Mouse (Mus musculus): ENCODE data around the gene Sbno1. TPM values are rescaled to one million over a fixed set of nuclear protein-coding genes. Genes with fewer than 3 reads are reported as not detected.
"Not testable (repeated sequence)": the region's sequence is repeated elsewhere in the genome, so short reads cannot be mapped to it uniquely, and the experiment has no call there.

The Sbno1 gene
- polyA plus RNA-seq, 1 experiment = 11.3 TPM

GRCm38 (mm10) chr5:124349196-124349595 lies 76.6 kb downstream of the Sbno1 start:
- Histone ChIP-seq H3K27me3 (ENCODE audit: control insufficient read depth, insufficient read depth, insufficient read length) (no peaks in the 10 kb centered on the region), H3K4me2 (ENCODE audit: low read depth) (no peak overlapping the region), H3K4me3 (no peak overlapping the region), H3K36me3 (ENCODE audit: control insufficient read depth, insufficient read depth) (peaks cover 24% of the 10 kb centered on the region), H3K79me2 (ENCODE audit: control insufficient read depth, insufficient read depth) (peaks cover 36% of the 10 kb centered on the region), H3ac (ENCODE audit: control insufficient read depth, insufficient read length) (no peak overlapping the region)
- TF ChIP-seq USF1 (IDR thresholded peaks at IDR 0.05; ENCODE audit: low read depth) = no peak
- no peak for TF ChIP-seq SRF (IDR thresholded peaks at IDR 0.05; ENCODE audit: control insufficient read depth, insufficient read length, low read depth)
- TF ChIP-seq E2F4 (IDR thresholded peaks at IDR 0.05; ENCODE audit: insufficient read depth) = no peak
- no peak for TF ChIP-seq POLR2AphosphoS2 (IDR thresholded peaks at IDR 0.05; ENCODE audit: insufficient read length, low read depth)
- TF ChIP-seq POLR2A (IDR thresholded peaks at IDR 0.05; ENCODE audit: insufficient read length, low read depth) = no peak
- no peak for TF ChIP-seq MYOG (IDR thresholded peaks at IDR 0.05; ENCODE audit: control insufficient read depth in 1 of 3, insufficient read depth in 1 of 3, insufficient read length in 2 of 3, low read depth in 2 of 3)
- TF ChIP-seq REST (IDR thresholded peaks at IDR 0.05; ENCODE audit: insufficient read depth, insufficient read length) = no peak
- no peak for TF ChIP-seq MAX (IDR thresholded peaks at IDR 0.05; ENCODE audit: low read depth)
- no peak for TF ChIP-seq MYOD1 (IDR thresholded peaks at IDR 0.05; ENCODE audit: control insufficient read depth in 1 of 3, insufficient read length in 2 of 3, low read depth in 2 of 3)
- TF ChIP-seq TCF3 (IDR thresholded peaks at IDR 0.05; ENCODE audit: insufficient read length, low read depth) = no peak
- TF ChIP-seq CEBPB (IDR thresholded peaks at IDR 0.05; ENCODE audit: insufficient read depth, poor library complexity, severe bottlenecking) = no peak
- TF ChIP-seq TCF12 (IDR thresholded peaks at IDR 0.05; ENCODE audit: insufficient read depth, poor library complexity, severe bottlenecking) = no peak

GRCm38 (mm10) chr5:124342897-124343296 lies 82.9 kb downstream of the Sbno1 start:
- H3K36me3 ChIP-seq (ENCODE audit: control insufficient read depth, insufficient read depth) = peaks cover 14% of the 10 kb centered on the region
- H3K4me3 ChIP-seq = no peak overlapping the region
- no peak overlapping the region for H3ac ChIP-seq (ENCODE audit: control insufficient read depth, insufficient read length)
- no peaks in the 10 kb centered on the region for H3K27me3 ChIP-seq (ENCODE audit: control insufficient read depth, insufficient read depth, insufficient read length)
- TF ChIP-seq POLR2AphosphoS2 (IDR thresholded peaks at IDR 0.05; ENCODE audit: insufficient read length, low read depth) = no peak
- TF ChIP-seq MYOD1 (IDR thresholded peaks at IDR 0.05; ENCODE audit: control insufficient read depth in 1 of 3, insufficient read length in 2 of 3, low read depth in 2 of 3) = no peak
- TF ChIP-seq MYOG (IDR thresholded peaks at IDR 0.05; ENCODE audit: control insufficient read depth in 1 of 3, insufficient read depth in 1 of 3, insufficient read length in 2 of 3, low read depth in 2 of 3) = no peak
- TF ChIP-seq POLR2A (IDR thresholded peaks at IDR 0.05; ENCODE audit: insufficient read length, low read depth) = no peak
- TF ChIP-seq E2F4 (IDR thresholded peaks at IDR 0.05; ENCODE audit: insufficient read depth) = no peak
- no peak for TF ChIP-seq TCF3 (IDR thresholded peaks at IDR 0.05; ENCODE audit: insufficient read length, low read depth)
- TF ChIP-seq REST (IDR thresholded peaks at IDR 0.05; ENCODE audit: insufficient read depth, insufficient read length) = no peak
- no peak for TF ChIP-seq CEBPB (IDR thresholded peaks at IDR 0.05; ENCODE audit: insufficient read depth, poor library complexity, severe bottlenecking)
- no peaks in the 10 kb centered on the region for H3K79me2 ChIP-seq (ENCODE audit: control insufficient read depth, insufficient read depth)
- H3K4me2 ChIP-seq (ENCODE audit: low read depth) = no peak overlapping the region

DNA sequence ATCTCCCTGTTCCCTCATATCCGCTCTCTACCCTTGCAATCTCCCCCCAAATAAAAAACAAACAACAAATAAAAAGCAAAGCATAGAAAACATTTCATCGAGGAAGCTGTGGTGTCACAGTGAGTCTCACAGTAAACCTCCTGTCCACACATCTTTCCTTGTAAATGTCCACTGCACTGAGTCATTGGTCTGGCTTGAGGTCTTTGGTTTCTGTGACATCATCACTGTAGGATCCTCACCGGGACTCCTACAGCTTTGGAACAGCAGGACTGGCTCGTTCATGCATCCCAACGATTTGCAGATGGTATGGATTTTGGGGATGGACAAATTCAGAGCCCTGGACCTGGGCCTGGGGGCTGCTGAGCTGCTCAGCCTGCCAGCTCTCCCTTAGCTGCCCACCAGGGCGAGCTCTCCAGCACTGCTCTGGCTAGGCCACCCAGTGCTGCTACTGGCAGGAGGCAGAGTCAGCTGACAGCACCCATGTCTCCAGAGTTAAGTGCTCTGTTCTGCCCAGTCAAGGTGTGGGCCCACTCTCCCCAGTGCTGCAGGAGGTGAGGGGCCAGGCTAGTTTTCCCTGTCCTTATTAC lies 84.0 kb downstream of the Sbno1 start:
- not testable (repeated sequence) for H3K4me3 ChIP-seq; H3K27me3 ChIP-seq (ENCODE audit: control insufficient read depth, insufficient read depth, insufficient read length); H3ac ChIP-seq (ENCODE audit: control insufficient read depth, insufficient read length)

GRCm38 (mm10) chr5:124338791-124339190 lies 87.0 kb downstream of the Sbno1 start:
- H3K4me3 ChIP-seq = no peak overlapping the region
- no peak for TF ChIP-seq TCF12 (IDR thresholded peaks at IDR 0.05; ENCODE audit: insufficient read depth, poor library complexity, severe bottlenecking)
- no peak for TF ChIP-seq USF1 (IDR thresholded peaks at IDR 0.05; ENCODE audit: low read depth)
- TF ChIP-seq POLR2AphosphoS2 (IDR thresholded peaks at IDR 0.05; ENCODE audit: insufficient read length, low read depth) = no peak
- TF ChIP-seq E2F4 (IDR thresholded peaks at IDR 0.05; ENCODE audit: insufficient read depth) = no peak
- no peak for TF ChIP-seq REST (IDR thresholded peaks at IDR 0.05; ENCODE audit: insufficient read depth, insufficient read length)
- TF ChIP-seq SRF (IDR thresholded peaks at IDR 0.05; ENCODE audit: control insufficient read depth, insufficient read length, low read depth) = no peak
- TF ChIP-seq MAX (IDR thresholded peaks at IDR 0.05; ENCODE audit: low read depth) = no peak
- TF ChIP-seq TCF3 (IDR thresholded peaks at IDR 0.05; ENCODE audit: insufficient read length, low read depth) = no peak
- TF ChIP-seq POLR2A (IDR thresholded peaks at IDR 0.05; ENCODE audit: insufficient read length, low read depth) = no peak
- TF ChIP-seq MYOG (IDR thresholded peaks at IDR 0.05; ENCODE audit: control insufficient read depth in 1 of 3, insufficient read depth in 1 of 3, insufficient read length in 2 of 3, low read depth in 2 of 3) = no peak
- TF ChIP-seq CEBPB (IDR thresholded peaks at IDR 0.05; ENCODE audit: insufficient read depth, poor library complexity, severe bottlenecking) = no peak
- TF ChIP-seq MYOD1 (IDR thresholded peaks at IDR 0.05; ENCODE audit: control insufficient read depth in 1 of 3, insufficient read length in 2 of 3, low read depth in 2 of 3) = no peak
- no peaks in the 10 kb centered on the region for H3K36me3 ChIP-seq (ENCODE audit: control insufficient read depth, insufficient read depth)
- H3K79me2 ChIP-seq (ENCODE audit: control insufficient read depth, insufficient read depth) = no peaks in the 10 kb centered on the region
- no peak overlapping the region for H3ac ChIP-seq (ENCODE audit: control insufficient read depth, insufficient read length)
- H3K27me3 ChIP-seq (ENCODE audit: control insufficient read depth, insufficient read depth, insufficient read length) = no peaks in the 10 kb centered on the region
- no peak overlapping the region for H3K4me2 ChIP-seq (ENCODE audit: low read depth)

More for the DNA sequence above, 84.0 kb downstream of the Sbno1 start:
- Histone ChIP-seq H3K4me2 (ENCODE audit: low read depth) (peak overlapping the region; percentile 31), H3K36me3 (ENCODE audit: control insufficient read depth, insufficient read depth) (peaks cover 13% of the 10 kb centered on the region)
- H3K79me2 ChIP-seq (ENCODE audit: control insufficient read depth, insufficient read depth) = not testable (repeated sequence)

DNA sequence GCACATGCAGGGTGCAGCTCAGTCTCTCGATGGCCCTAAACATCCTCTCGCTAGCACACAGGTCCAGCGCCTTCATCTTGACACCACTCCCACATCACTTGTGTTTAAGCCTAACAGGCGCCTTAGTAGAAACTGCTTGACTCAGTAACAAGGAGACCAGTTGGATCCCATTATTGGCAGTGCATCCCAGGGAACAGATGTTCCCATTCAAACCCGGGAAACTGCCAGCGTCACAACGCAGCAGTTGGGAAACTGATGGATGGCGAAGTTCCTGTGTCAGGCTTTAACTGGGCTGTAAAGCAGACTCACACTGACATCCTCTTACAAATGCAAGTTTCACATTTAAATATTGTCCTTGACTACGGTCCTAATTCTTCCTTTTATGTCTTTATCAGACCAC lies 87.9 kb downstream of the Sbno1 start:
- Histone ChIP-seq H3K27me3 (ENCODE audit: control insufficient read depth, insufficient read depth, insufficient read length) (no peaks in the 10 kb centered on the region), H3K4me2 (ENCODE audit: low read depth) (no peak overlapping the region)
- no peak for TF ChIP-seq POLR2AphosphoS2 (IDR thresholded peaks at IDR 0.05; ENCODE audit: insufficient read length, low read depth)
- TF ChIP-seq USF1 (IDR thresholded peaks at IDR 0.05; ENCODE audit: low read depth) = no peak
- no peak for TF ChIP-seq MAX (IDR thresholded peaks at IDR 0.05; ENCODE audit: low read depth)
- no peak for TF ChIP-seq MYOG (IDR thresholded peaks at IDR 0.05; ENCODE audit: control insufficient read depth in 1 of 3, insufficient read depth in 1 of 3, insufficient read length in 2 of 3, low read depth in 2 of 3)
- no peak for TF ChIP-seq TCF3 (IDR thresholded peaks at IDR 0.05; ENCODE audit: insufficient read length, low read depth)
- no peak for TF ChIP-seq TCF12 (IDR thresholded peaks at IDR 0.05; ENCODE audit: insufficient read depth, poor library complexity, severe bottlenecking)
- TF ChIP-seq REST (IDR thresholded peaks at IDR 0.05; ENCODE audit: insufficient read depth, insufficient read length) = no peak
- no peak for TF ChIP-seq SRF (IDR thresholded peaks at IDR 0.05; ENCODE audit: control insufficient read depth, insufficient read length, low read depth)
- no peak for TF ChIP-seq POLR2A (IDR thresholded peaks at IDR 0.05; ENCODE audit: insufficient read length, low read depth)
- TF ChIP-seq MYOD1 (IDR thresholded peaks at IDR 0.05; ENCODE audit: control insufficient read depth in 1 of 3, insufficient read length in 2 of 3, low read depth in 2 of 3) = no peak
- no peak for TF ChIP-seq E2F4 (IDR thresholded peaks at IDR 0.05; ENCODE audit: insufficient read depth)
- TF ChIP-seq CEBPB (IDR thresholded peaks at IDR 0.05; ENCODE audit: insufficient read depth, poor library complexity, severe bottlenecking) = no peak

More for the DNA sequence above, 87.9 kb downstream of the Sbno1 start:
- no peak overlapping the region for H3ac ChIP-seq (ENCODE audit: control insufficient read depth, insufficient read length)
- H3K79me2 ChIP-seq (ENCODE audit: control insufficient read depth, insufficient read depth) = no peaks in the 10 kb centered on the region
- H3K4me3 ChIP-seq = no peak overlapping the region
- H3K36me3 ChIP-seq (ENCODE audit: control insufficient read depth, insufficient read depth) = no peaks in the 10 kb centered on the region
